Mouse (Mus musculus): ENCODE results near the gene Cdk5rap3. TPM values are rescaled to one million over a fixed set of nuclear protein-coding genes. Genes with fewer than 3 reads are reported as not detected.
A peak's percentile ranks its signal among the peaks of the same experiment; 100 is the strongest.

Cdk5rap3 gene
- polyA plus RNA-seq, 1 experiment from 2014 or later: 80.6 TPM

DNA sequence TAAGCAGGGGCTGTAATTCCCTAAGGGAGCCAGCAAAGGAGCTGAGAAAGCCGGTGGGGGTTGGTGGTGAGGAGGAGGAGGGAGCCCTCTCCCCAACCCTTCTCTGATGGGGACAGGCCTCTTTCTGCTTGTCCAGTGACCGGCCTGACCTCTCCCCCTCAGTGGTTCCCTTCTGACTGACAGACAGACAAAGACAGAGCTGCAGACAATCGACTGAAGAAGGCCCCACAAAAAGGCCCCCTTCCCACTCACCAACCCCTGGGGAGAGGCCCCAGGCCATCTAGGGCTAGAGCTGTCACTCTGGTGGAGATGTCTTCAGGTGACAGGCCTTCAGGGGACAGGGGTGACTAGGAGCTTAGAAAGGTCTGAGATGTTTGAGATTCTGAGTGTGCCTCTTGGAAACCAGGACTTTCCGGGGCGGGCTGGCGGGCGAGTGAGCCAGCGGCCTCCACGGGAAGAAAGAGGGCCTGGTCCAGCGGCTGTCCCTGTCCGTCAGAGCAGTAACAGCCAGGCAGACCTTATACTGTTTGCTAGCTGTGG is 42.6 kb downstream of the Cdk5rap3 start:
- Histone ChIP-seq H3K4me1 (ENCODE audit: control insufficient read depth, insufficient read depth, low read length) (peaks cover 52% of the 10 kb centered on the region), H3K36me3 (ENCODE audit: control insufficient read depth, insufficient read depth, low read length) (no peaks in the 10 kb centered on the region), H3K9ac (ENCODE audit: low read depth, low read length) (peak overlapping the region; percentile 36), H3K4me3 (ENCODE audit: low read depth, low read length) (no peak overlapping the region), H3K4me2 (ENCODE audit: low read length) (no peak overlapping the region), H3K9me3 (replicated peaks; ENCODE audit: control insufficient read depth, low read length, poor library complexity, severe bottlenecking) (no peaks in the 10 kb centered on the region), H3K27ac (ENCODE audit: low read length) (peak overlapping the region; percentile 97), H3K27me3 (ENCODE audit: control insufficient read depth, insufficient read depth, low read depth, low read length) (no peaks in the 10 kb centered on the region)
- WGBS: 8% methylated on average over 11 of the region's 11 CpGs
- ATAC-seq: no peak

DNA sequence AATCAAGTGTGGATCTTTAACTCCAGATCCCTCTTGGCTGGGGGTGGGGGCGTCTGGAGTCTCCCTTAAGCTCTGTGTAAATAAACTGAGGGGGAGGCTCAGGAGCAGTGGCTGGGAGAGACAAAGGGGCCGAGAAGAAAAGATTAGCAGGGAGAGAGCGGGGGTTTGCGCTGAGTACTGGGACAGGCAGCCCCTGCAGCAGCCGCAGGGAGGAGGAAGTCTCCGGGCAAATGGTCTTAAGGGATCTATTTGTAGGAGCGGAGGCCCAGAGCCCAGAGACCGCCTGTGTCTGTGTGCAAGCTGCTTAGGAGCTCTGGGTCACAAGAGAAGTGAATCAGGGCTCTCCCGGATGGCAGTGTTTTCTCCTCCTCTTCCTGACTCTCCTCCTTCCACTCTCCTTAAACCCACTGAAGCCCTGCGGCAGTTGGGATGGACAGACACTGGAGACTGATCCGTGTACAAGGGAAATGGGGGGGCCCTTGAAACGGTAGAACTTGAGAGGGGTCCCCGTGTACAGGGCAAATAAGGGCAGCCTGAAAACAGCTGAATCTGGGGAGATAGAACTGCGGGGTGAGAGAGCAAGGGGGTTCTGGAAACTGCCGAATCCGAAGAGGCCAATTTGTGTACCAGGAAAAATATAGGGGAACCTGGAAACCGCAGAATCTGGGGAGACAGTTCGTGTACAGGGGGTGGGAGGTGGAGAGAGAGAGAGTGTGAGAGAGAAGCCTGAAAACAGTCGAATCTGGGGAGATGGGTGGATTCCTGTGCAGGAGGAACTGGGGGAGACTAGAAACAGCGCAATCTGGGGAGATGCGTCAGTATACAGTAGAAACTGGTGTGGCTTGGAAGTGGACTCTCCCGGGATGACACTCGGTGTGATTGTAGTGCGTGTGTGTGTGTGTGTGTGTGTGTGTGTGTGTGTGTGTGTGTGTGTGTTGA is 43.6 kb downstream of the Cdk5rap3 start:
- H3K27ac ChIP-seq (ENCODE audit: low read length): peak overlapping the region; percentile 97
- no peaks in the 10 kb centered on the region for H3K9me3 ChIP-seq (replicated peaks; ENCODE audit: control insufficient read depth, low read length, poor library complexity, severe bottlenecking)
- H3K4me1 ChIP-seq (ENCODE audit: control insufficient read depth, insufficient read depth, low read length): peaks cover 51% of the 10 kb centered on the region
- H3K36me3 ChIP-seq (ENCODE audit: control insufficient read depth, insufficient read depth, low read length): no peaks in the 10 kb centered on the region
- ATAC-seq: no peak
- WGBS: 2% methylated on average over 24 of the region's 24 CpGs
- H3K4me2 ChIP-seq (ENCODE audit: low read length): peak overlapping the region; percentile 32; the same call in 1 of the 2 replicates
- no peaks in the 10 kb centered on the region for H3K27me3 ChIP-seq (ENCODE audit: control insufficient read depth, insufficient read depth, low read depth, low read length)
- H3K9ac ChIP-seq (ENCODE audit: low read depth, low read length): peak overlapping the region; percentile 47
- H3K4me3 ChIP-seq (ENCODE audit: low read depth, low read length): no peak overlapping the region

DNA sequence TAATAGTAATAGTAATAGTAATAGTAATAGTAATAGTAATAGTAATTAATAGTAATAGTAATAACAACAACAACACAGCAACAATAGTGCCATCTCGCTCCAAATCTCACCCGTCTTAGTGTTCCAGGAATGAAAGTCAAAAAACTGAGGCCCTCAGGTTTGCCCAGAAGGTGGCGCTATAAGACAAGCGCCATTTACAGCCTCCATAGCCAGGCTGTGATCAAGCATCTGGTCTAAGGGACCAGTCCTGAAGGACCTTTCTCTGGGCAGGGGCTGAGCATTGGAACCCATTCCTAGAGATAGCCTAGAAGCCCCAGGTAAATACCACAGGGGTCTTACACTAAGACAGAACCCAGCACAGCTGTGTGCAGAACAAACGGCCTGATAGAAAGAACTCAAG is 49.1 kb downstream of the Cdk5rap3 start:
- no peak for ATAC-seq
- Histone ChIP-seq H3K4me2 (ENCODE audit: low read length) (no peak overlapping the region), H3K27me3 (ENCODE audit: control insufficient read depth, insufficient read depth, low read depth, low read length) (0 out of 2 replicates have a peak, but pooled peaks cover 2% of the 10 kb centered on the region), H3K9ac (ENCODE audit: low read depth, low read length) (no peak overlapping the region), H3K4me1 (ENCODE audit: control insufficient read depth, insufficient read depth, low read length) (peaks cover 23% of the 10 kb centered on the region), H3K27ac (ENCODE audit: low read length) (no peak overlapping the region), H3K9me3 (replicated peaks; ENCODE audit: control insufficient read depth, low read length, poor library complexity, severe bottlenecking) (no peaks in the 10 kb centered on the region), H3K4me3 (ENCODE audit: low read depth, low read length) (no peak overlapping the region), H3K36me3 (ENCODE audit: control insufficient read depth, insufficient read depth, low read length) (no peaks in the 10 kb centered on the region)
- 11% methylated on average over 5 of the region's 5 CpGs for WGBS

DNA sequence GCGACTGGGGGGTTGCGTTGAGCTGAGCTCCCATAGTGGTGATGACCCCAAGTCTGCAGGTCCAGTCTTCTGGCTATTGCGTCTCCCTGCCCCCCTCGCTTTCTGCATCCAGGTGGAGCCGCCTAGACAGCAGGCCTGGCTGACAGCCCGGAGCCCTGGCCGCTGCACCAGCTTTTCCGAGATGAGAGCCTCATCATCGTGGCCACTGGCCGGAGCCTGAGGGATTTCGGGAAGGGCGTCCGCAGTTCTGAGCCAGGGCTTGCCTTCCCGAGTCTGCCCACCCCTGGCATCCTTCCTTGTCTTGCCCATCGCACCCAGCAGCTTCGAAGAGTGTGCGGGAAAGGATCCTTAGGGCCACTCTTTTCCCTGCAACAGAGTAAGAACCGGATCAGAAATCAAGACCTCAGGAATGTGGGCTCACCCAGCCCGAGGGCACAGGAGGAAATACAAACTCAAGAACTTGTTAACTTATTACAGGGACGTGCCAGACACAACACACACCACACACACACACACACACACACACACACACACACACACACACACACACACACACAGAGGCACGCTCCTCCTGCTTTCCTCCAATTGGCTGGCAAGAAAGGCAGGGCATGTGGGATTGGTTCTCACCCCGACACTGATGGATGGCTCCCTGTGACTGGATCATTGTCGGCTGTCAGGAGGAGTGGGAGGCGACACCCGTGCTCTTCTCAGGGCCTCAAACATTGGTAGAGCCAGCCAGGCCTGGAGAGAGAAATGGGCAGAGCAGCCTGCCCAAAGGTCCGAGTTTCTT is 52.9 kb downstream of the Cdk5rap3 start:
- Histone ChIP-seq H3K9me3 (replicated peaks; ENCODE audit: control insufficient read depth, low read length, poor library complexity, severe bottlenecking) (no peaks in the 10 kb centered on the region), H3K36me3 (ENCODE audit: control insufficient read depth, insufficient read depth, low read length) (no peaks in the 10 kb centered on the region), H3K4me3 (ENCODE audit: low read depth, low read length) (no peak overlapping the region), H3K4me1 (ENCODE audit: control insufficient read depth, insufficient read depth, low read length) (peaks cover 31% of the 10 kb centered on the region), H3K9ac (ENCODE audit: low read depth, low read length) (0 out of 2 replicates have a peak overlapping the region, but pooled peaks have one; percentile 2), H3K27me3 (ENCODE audit: control insufficient read depth, insufficient read depth, low read depth, low read length) (0 out of 2 replicates have a peak, but pooled peaks cover 2% of the 10 kb centered on the region), H3K27ac (ENCODE audit: low read length) (no peak overlapping the region), H3K4me2 (ENCODE audit: low read length) (peak overlapping the region; percentile 33; the same call in 1 of the 2 replicates)
- WGBS: 14% methylated on average over 25 of the region's 26 CpGs
- 0 out of 2 replicates have a peak, but pooled peaks have one; percentile 25 for ATAC-seq

DNA sequence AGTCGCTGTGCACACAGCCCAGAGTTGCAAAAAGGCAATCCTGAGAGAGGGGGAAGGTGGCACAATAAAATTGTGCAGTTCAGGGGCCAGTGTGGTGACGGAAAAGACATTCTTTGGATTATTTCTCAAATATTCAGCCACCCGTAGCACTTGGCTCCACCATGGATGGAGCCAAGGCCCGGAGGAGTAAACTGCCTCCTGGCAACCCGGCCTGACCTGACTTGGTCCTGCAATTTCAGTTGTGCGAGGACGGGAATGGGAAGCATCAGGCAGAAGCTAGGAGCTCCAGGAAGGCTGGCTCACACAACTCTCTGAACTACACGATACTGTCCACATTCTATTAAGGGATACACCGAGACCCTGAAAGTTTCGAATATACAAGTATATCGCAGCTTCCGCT is 53.8 kb downstream of the Cdk5rap3 start:
- H3K9ac ChIP-seq (ENCODE audit: low read depth, low read length): no peak overlapping the region
- ATAC-seq: 0 out of 2 replicates have a peak, but pooled peaks have one; percentile 9
- H3K36me3 ChIP-seq (ENCODE audit: control insufficient read depth, insufficient read depth, low read length): no peaks in the 10 kb centered on the region
- 0 out of 2 replicates have a peak, but pooled peaks cover 2% of the 10 kb centered on the region for H3K27me3 ChIP-seq (ENCODE audit: control insufficient read depth, insufficient read depth, low read depth, low read length)
- peak overlapping the region; percentile 91 for H3K4me2 ChIP-seq (ENCODE audit: low read length)
- no peaks in the 10 kb centered on the region for H3K9me3 ChIP-seq (replicated peaks; ENCODE audit: control insufficient read depth, low read length, poor library complexity, severe bottlenecking)
- H3K27ac ChIP-seq (ENCODE audit: low read length): peak overlapping the region; percentile 33; the same call in 1 of the 2 replicates
- peaks cover 31% of the 10 kb centered on the region for H3K4me1 ChIP-seq (ENCODE audit: control insufficient read depth, insufficient read depth, low read length)
- peak overlapping the region; percentile 47; the same call in 1 of the 2 replicates for H3K4me3 ChIP-seq (ENCODE audit: low read depth, low read length)
- WGBS: 54% methylated on average over 12 of the region's 12 CpGs

DNA sequence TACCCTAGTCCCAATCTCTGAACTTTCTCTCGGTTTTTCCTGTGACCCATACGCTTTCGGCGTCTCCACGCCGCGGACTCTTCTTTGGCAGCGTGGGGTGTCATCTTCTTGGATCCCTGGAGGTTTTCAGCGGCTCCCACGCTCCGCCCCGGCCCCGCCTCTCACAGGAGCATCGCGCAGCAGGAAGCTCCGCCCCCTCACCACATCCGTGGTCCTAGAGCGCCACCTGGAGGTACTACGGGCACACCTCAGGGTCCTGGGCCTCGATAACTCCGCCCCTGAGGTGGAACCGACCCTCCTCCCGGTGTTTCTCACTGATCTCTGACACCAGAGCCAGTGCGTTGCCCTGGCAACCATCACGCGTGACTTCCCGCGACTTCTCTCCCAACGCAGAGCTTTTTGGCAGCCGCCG is 54.4 kb downstream of the Cdk5rap3 start:
- WGBS: under 1% methylated on average over 31 of the region's 31 CpGs
- H3K4me3 ChIP-seq (ENCODE audit: low read depth, low read length): peak overlapping the region; percentile 47
- H3K9me3 ChIP-seq (replicated peaks; ENCODE audit: control insufficient read depth, low read length, poor library complexity, severe bottlenecking): no peaks in the 10 kb centered on the region
- H3K36me3 ChIP-seq (ENCODE audit: control insufficient read depth, insufficient read depth, low read length): no peaks in the 10 kb centered on the region
- H3K9ac ChIP-seq (ENCODE audit: low read depth, low read length): peak overlapping the region; percentile 57
- ATAC-seq: peak; percentile 90
- peaks cover 28% of the 10 kb centered on the region for H3K4me1 ChIP-seq (ENCODE audit: control insufficient read depth, insufficient read depth, low read length)
- 0 out of 2 replicates have a peak, but pooled peaks cover 2% of the 10 kb centered on the region for H3K27me3 ChIP-seq (ENCODE audit: control insufficient read depth, insufficient read depth, low read depth, low read length)
- peak overlapping the region; percentile 91 for H3K4me2 ChIP-seq (ENCODE audit: low read length)
- no peak overlapping the region; the same call in 1 of the 2 replicates for H3K27ac ChIP-seq (ENCODE audit: low read length)

DNA sequence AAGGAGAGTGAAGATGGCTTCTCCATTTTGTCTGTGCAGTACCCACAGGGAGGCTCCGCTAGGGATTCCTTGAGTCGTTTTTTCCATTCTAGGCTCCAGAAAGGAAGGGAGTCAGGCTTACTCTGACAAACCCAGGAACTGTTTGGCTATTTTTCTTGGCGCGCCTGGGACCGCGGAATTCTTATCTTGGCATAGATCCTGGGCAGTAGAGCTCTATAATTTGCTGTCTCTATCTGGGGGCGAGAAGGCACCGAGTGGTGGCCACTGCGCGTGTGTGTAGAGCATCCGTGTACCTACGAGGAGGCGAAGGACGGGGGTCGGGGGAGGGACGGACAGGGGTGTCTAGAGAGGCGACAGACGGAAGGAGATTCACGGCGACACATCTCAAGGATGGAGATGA is 54.9 kb downstream of the Cdk5rap3 start:
- H3K4me2 ChIP-seq (ENCODE audit: low read length): peak overlapping the region; percentile 91
- no peaks in the 10 kb centered on the region for H3K36me3 ChIP-seq (ENCODE audit: control insufficient read depth, insufficient read depth, low read length)
- WGBS: 2% methylated on average over 20 of the region's 20 CpGs
- H3K9me3 ChIP-seq (replicated peaks; ENCODE audit: control insufficient read depth, low read length, poor library complexity, severe bottlenecking): no peaks in the 10 kb centered on the region
- H3K27me3 ChIP-seq (ENCODE audit: control insufficient read depth, insufficient read depth, low read depth, low read length): 0 out of 2 replicates have a peak, but pooled peaks cover 2% of the 10 kb centered on the region
- peak overlapping the region; percentile 47 for H3K4me3 ChIP-seq (ENCODE audit: low read depth, low read length)
- peaks cover 28% of the 10 kb centered on the region for H3K4me1 ChIP-seq (ENCODE audit: control insufficient read depth, insufficient read depth, low read length)
- ATAC-seq: peak; percentile 50
- no peak overlapping the region for H3K27ac ChIP-seq (ENCODE audit: low read length)
- peak overlapping the region; percentile 57 for H3K9ac ChIP-seq (ENCODE audit: low read depth, low read length)

DNA sequence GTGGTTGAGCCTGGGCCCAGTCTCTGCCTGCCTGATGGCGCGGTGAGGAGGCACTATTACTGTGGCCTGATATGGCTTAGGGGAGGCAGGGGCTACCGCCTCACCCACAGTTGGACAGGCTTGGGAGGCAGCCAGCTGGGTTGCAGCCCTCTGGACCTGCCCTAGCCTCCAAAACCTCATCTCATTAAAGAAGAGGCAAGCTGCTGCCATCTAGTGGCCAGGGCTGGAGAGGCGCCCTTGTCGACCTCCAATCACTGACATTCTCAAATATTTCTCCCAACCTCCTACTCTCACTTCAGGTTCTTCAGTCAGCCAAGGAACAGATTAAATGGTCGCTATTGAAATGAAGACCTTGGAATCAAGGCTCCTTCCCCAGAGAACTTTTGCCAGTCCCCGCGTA is 55.7 kb downstream of the Cdk5rap3 start:
- Histone ChIP-seq H3K9me3 (replicated peaks; ENCODE audit: control insufficient read depth, low read length, poor library complexity, severe bottlenecking) (no peaks in the 10 kb centered on the region), H3K4me3 (ENCODE audit: low read depth, low read length) (no peak overlapping the region), H3K4me1 (ENCODE audit: control insufficient read depth, insufficient read depth, low read length) (peaks cover 28% of the 10 kb centered on the region), H3K4me2 (ENCODE audit: low read length) (no peak overlapping the region), H3K9ac (ENCODE audit: low read depth, low read length) (no peak overlapping the region), H3K36me3 (ENCODE audit: control insufficient read depth, insufficient read depth, low read length) (no peaks in the 10 kb centered on the region), H3K27ac (ENCODE audit: low read length) (no peak overlapping the region), H3K27me3 (ENCODE audit: control insufficient read depth, insufficient read depth, low read depth, low read length) (0 out of 2 replicates have a peak, but pooled peaks cover 2% of the 10 kb centered on the region)
- ATAC-seq: peak; percentile 27; the same call in 1 of the 2 replicates
- WGBS: 12% methylated on average over 8 of the region's 8 CpGs
